Mouse (Mus musculus) cerebellum, adult 2 months (tissue): ENCODE data around the gene Olfr1395. TPM values are rescaled to one million over a fixed set of nuclear protein-coding genes. Genes with fewer than 3 reads are reported as not detected.
A peak's percentile ranks its signal among the peaks of the same experiment; 100 is the strongest.

ENCODE experiments used
- DNase-seq, 2 experiments: peaks; one replicate each; pipeline ENCODE4 v3.0.0; 2021
- H3K27ac ChIP-seq: fragments of 200-500 bp; 2 replicates; pipeline ENCODE4 v1.5.1; 2012; ENCODE audit warnings: low read length, control low read depth, inconsistent platforms; ENCODE audit not compliant: insufficient read depth
- H3K27me3 ChIP-seq: fragments of 200-500 bp; 2 replicates; pipeline ENCODE4 v1.6.1; 2012; ENCODE audit warnings: inconsistent platforms, mild to moderate bottlenecking, low read length, moderate library complexity; ENCODE audit not compliant: control insufficient read depth, insufficient read depth
- H3K4me1 ChIP-seq: fragments of 200-500 bp; 2 replicates; pipeline ENCODE4 v1.6.1; 2011; ENCODE audit warnings: low read length; ENCODE audit not compliant: control insufficient read depth, insufficient read depth
- H3K4me3 ChIP-seq: fragments of 200-500 bp; replicated peaks from 2 replicates; pipeline ENCODE3; 2011; ENCODE audit warnings: mild to moderate bottlenecking, low read depth, low read length, control low read depth; ENCODE audit not compliant: insufficient read depth
- CTCF ChIP-seq: fragments of 200-500 bp; IDR thresholded peaks from 2 replicates; pipeline ENCODE4 v1.5.1; 2011; ENCODE audit warnings: low read depth, mild to moderate bottlenecking, control low read depth, low read length, moderate library complexity, borderline replicate concordance; ENCODE audit not compliant: insufficient read depth
- POLR2A ChIP-seq: fragments of 200-500 bp; IDR thresholded peaks from 2 replicates; pipeline ENCODE4 v1.6.1; 2011; ENCODE audit warnings: low read length, control low read depth, borderline replicate concordance; ENCODE audit not compliant: insufficient read depth
- WGBS: fragments of 180-500 bp; shearing (Covaris S2); methylation state at CpG from one replicate; pipeline ENCODE4 v1.1.7; 2018; 5-methylcytosine and 5-hydroxymethylcytosine counted together
- polyA plus RNA-seq: library from polyadenylated mRNA; depleted of rRNA; stranded (reverse); fragments of >200 nt; gene quantifications from 2 replicates; pipeline ENCODE4 v1.2.3, GENCODE M21; 2012

The Olfr1395 gene
- polyA plus RNA-seq, 1 experiment: 0.11 TPM

GRCm38 (mm10) chr11:49107650-49108537 is 34.2 kb upstream of the Olfr1395 start:
- no peaks in the 10 kb centered on the region for H3K4me1 ChIP-seq
- no peak overlapping the region for H3K4me3 ChIP-seq
- H3K27ac ChIP-seq: no peak overlapping the region
- TF ChIP-seq POLR2A (no peak), CTCF (no peak)
- 78% methylated on average over 10 of the region's 10 CpGs for WGBS
- no peaks in the 10 kb centered on the region for H3K27me3 ChIP-seq
- DNase-seq: no peak

GRCm38 (mm10) chr11:49108833-49109232 is 33.2 kb upstream of the Olfr1395 start:
- Histone ChIP-seq H3K4me3 (no peak overlapping the region), H3K27ac (no peak overlapping the region), H3K27me3 (no peaks in the 10 kb centered on the region), H3K4me1 (no peaks in the 10 kb centered on the region)
- TF ChIP-seq CTCF (peak; percentile 23; the same call in 1 of the 2 replicates), POLR2A (no peak)
- 36% methylated on average over 1 of the region's 1 CpGs for WGBS
- no peak for DNase-seq

GRCm38 (mm10) chr11:49111000-49111399 is 31.1 kb upstream of the Olfr1395 start:
- Histone ChIP-seq H3K4me3 (no peak overlapping the region), H3K4me1 (no peaks in the 10 kb centered on the region), H3K27ac (no peak overlapping the region), H3K27me3 (no peaks in the 10 kb centered on the region)
- TF ChIP-seq CTCF (no peak), POLR2A (no peak)
- WGBS: 46% methylated on average over 1 of the region's 1 CpGs
- no peak for DNase-seq

- Histone ChIP-seq H3K4me1 (no peaks in the 10 kb centered on the region), H3K27ac (no peak overlapping the region), H3K27me3 (no peaks in the 10 kb centered on the region), H3K4me3 (no peak overlapping the region)
- TF ChIP-seq POLR2A: no peak
- no peak for TF ChIP-seq CTCF
- 68% methylated on average over 6 of the region's 6 CpGs for whole genome bisulfite sequencing
- DNase-seq: no peak
Observed at GRCm38 (mm10) chr11:49112624-49113219, 29.4 kb upstream of the Olfr1395 start.

GRCm38 (mm10) chr11:49114158-49114557 is 27.9 kb upstream of the Olfr1395 start:
- WGBS: 76% methylated on average over 2 of the region's 2 CpGs
- Histone ChIP-seq H3K4me1 (no peaks in the 10 kb centered on the region), H3K27me3 (no peaks in the 10 kb centered on the region), H3K27ac (no peak overlapping the region), H3K4me3 (no peak overlapping the region)
- DNase-seq: no peak
- no peak for TF ChIP-seq CTCF
- TF ChIP-seq POLR2A: no peak

GRCm38 (mm10) chr11:49114774-49115173 is 27.3 kb upstream of the Olfr1395 start, which contains the start of gene Olfr1396:
Gene Olfr1396, minus strand, starts transcription at chr11:49114874.
- H3K4me3 ChIP-seq: no peak within 1 kb of the TSS

GRCm38 (mm10) chr11:49119635-49120034 is 22.4 kb upstream of the Olfr1395 start:
- H3K27ac ChIP-seq: no peak overlapping the region
- 91% methylated on average over 3 of the region's 3 CpGs for WGBS
- H3K4me3 ChIP-seq: no peak overlapping the region
- no peaks in the 10 kb centered on the region; the same call in 1 of the 2 replicates for H3K27me3 ChIP-seq
- no peak for DNase-seq
- no peaks in the 10 kb centered on the region for H3K4me1 ChIP-seq
- no peak for TF ChIP-seq CTCF
- no peak for TF ChIP-seq POLR2A

More at GRCm38 (mm10) chr11:49114774-49115173, 27.3 kb upstream of the Olfr1395 start, which contains the start of gene Olfr1396:
- no peaks in the 10 kb centered on the region for H3K4me1 ChIP-seq
- no peak for TF ChIP-seq CTCF
- TF ChIP-seq POLR2A: no peak
- DNase-seq: no peak
- no peak within 1 kb of the TSS for H3K27ac ChIP-seq
- H3K27me3 ChIP-seq: no peaks in the 10 kb centered on the region; the same call in 1 of the 2 replicates
